Mouse (Mus musculus) intestine, postnatal 0 days (tissue): Measurements from ENCODE around the gene Eed. TPM values are rescaled to one million over a fixed set of nuclear protein-coding genes. Genes with fewer than 3 reads are reported as not detected.
"Not testable (repeated sequence)": the region's sequence is repeated elsewhere in the genome, so short reads cannot be mapped to it uniquely, and the experiment has no call there.

ENCODE experiments used
- ATAC-seq: fragments of 200-750 bp; cut with Nextera tagmentation; 2 replicates; pipeline ENCODE4 v1.8.0; 2017; ENCODE audit warnings: mild to moderate bottlenecking, moderate TSS enrichment, moderate library complexity
- H3K27ac ChIP-seq: fragments of 300-500 bp; sonication (generic); 2 replicates; pipeline ENCODE4 v1.5.1; 2014; ENCODE audit warnings: mild to moderate bottlenecking, low read depth, low read length, moderate library complexity
- H3K27me3 ChIP-seq: fragments of 300-500 bp; sonication (generic); replicated peaks from 2 replicates; pipeline ENCODE4 v1.6.1; 2014; ENCODE audit warnings: low read length, mixed read lengths; ENCODE audit not compliant: control insufficient read depth, insufficient read depth
- H3K36me3 ChIP-seq: fragments of 300-500 bp; sonication (generic); 2 replicates; pipeline ENCODE4 v1.6.1; 2014; ENCODE audit warnings: mild to moderate bottlenecking, moderate library complexity; ENCODE audit not compliant: control insufficient read depth, insufficient read depth
- H3K4me1 ChIP-seq: fragments of 300-500 bp; sonication (generic); replicated peaks from 2 replicates; pipeline ENCODE4 v1.6.1; 2014; ENCODE audit warnings: antibody characterized with exemption, low read length, mixed read lengths; ENCODE audit not compliant: control insufficient read depth, insufficient read depth
- H3K4me2 ChIP-seq: fragments of 300-500 bp; sonication (generic); replicated peaks from 2 replicates; pipeline ENCODE4 v1.6.1; 2014; ENCODE audit warnings: low read depth, mild to moderate bottlenecking, moderate library complexity
- H3K4me3 ChIP-seq: fragments of 300-500 bp; sonication (generic); 2 replicates; pipeline ENCODE4 v1.5.1; 2014; ENCODE audit warnings: low read depth, low read length
- H3K9ac ChIP-seq: fragments of 300-500 bp; sonication (generic); 2 replicates; pipeline ENCODE4 v1.6.1; 2014; ENCODE audit warnings: mild to moderate bottlenecking, low read depth, low read length
- H3K9me3 ChIP-seq: fragments of 300-500 bp; sonication (generic); 2 replicates; pipeline ENCODE4 v1.6.1; 2016; ENCODE audit warnings: mixed run types; ENCODE audit not compliant: control insufficient read depth
- CTCF ChIP-seq: sonication (generic); IDR thresholded peaks from 2 replicates; pipeline ENCODE4 v1.5.1; 2016; ENCODE audit warnings: low read depth, mild to moderate bottlenecking, control low read depth, antibody characterized with exemption, moderate library complexity
- WGBS: fragments of 180-500 bp; shearing (Covaris S2); extraction: QIAGEN DNeasy Blood & Tissue Kit; methylation state at CpG from one replicate; pipeline ENCODE4 v1.1.7; 2014; 5-methylcytosine and 5-hydroxymethylcytosine counted together
- polyA plus RNA-seq: library from polyadenylated mRNA; unstranded; fragments of >200 nt; fragmentation: Nextera tagmentation; extraction: Ambion mirVana; gene quantifications from 2 replicates; pipeline ENCODE4 v1.2.1, GENCODE M21; 2015

Gene Eed
- polyA plus RNA-seq, 1 experiment from 2014 or later = 33.7 TPM

- no peaks in the 10 kb centered on the region for H3K36me3 ChIP-seq
- H3K27ac ChIP-seq = no peak overlapping the region
- H3K4me2 ChIP-seq = no peak overlapping the region
- H3K27me3 ChIP-seq = no peaks in the 10 kb centered on the region
- ATAC-seq = no peak
- no peak for TF ChIP-seq CTCF
- WGBS = 57% methylated on average over 2 of the region's 2 CpGs
- no peak overlapping the region for H3K4me3 ChIP-seq
- H3K9ac ChIP-seq = no peak overlapping the region
- no peaks in the 10 kb centered on the region for H3K4me1 ChIP-seq
- no peaks in the 10 kb centered on the region for H3K9me3 ChIP-seq
These were observed 21.6 kb upstream of the Eed start for GRCm38 (mm10) chr7:90002375-90002774.

DNA sequence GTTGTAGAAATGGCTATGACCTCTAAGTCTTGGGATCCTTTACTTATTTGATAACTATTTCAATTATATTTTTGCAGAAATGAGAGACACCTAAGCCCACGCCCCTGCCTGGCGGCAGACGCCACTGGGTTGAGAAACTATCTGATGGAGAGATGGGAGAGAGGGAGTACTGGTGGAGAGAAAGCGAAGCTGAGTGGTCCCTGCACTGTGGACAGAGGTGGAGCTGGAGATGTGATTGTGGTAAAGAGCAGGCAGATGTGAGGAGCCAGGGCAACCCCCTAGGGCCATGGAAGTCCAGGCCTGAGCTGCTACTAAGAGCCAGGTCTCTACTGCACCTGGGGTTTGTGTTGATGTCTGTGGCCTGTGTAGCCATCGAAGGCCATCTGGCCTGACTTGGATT, 18.7 kb upstream of the Eed start:
- H3K36me3 ChIP-seq = no peaks in the 10 kb centered on the region
- H3K4me1 ChIP-seq = no peaks in the 10 kb centered on the region
- no peaks in the 10 kb centered on the region for H3K27me3 ChIP-seq
- H3K4me3 ChIP-seq = no peak overlapping the region
- 95% methylated on average over 5 of the region's 5 CpGs for WGBS
- H3K4me2 ChIP-seq = no peak overlapping the region
- H3K9ac ChIP-seq = no peak overlapping the region
- no peak overlapping the region for H3K27ac ChIP-seq
- ATAC-seq = no peak
- H3K9me3 ChIP-seq = no peaks in the 10 kb centered on the region
- TF ChIP-seq CTCF = no peak

DNA sequence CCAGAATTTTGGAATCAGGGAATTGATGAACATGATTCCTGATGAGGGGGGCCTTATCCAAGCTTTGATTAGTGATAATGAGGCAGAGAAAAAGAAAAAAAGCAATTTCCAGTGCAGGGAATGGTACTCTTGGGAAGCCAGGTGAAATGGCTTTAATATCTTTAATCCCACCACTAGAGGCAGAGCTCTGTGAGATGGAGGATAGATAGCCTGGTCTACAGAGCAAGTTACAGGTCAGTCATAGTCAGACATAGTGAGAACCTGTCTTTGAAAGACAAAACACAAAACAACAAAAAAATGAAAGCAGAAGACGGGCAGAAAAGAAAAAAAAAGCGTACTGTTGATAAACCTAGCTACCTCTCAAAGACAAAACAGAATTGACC, 17.8 kb upstream of the Eed start:
- Histone ChIP-seq H3K4me1 (no peaks in the 10 kb centered on the region), H3K9me3 (no peaks in the 10 kb centered on the region), H3K4me2 (no peak overlapping the region), H3K9ac (no peak overlapping the region), H3K27ac (no peak overlapping the region), H3K27me3 (no peaks in the 10 kb centered on the region), H3K4me3 (no peak overlapping the region), H3K36me3 (no peaks in the 10 kb centered on the region)
- TF ChIP-seq CTCF = peak; percentile 62
- no peak for ATAC-seq
- WGBS = 94% methylated on average over 2 of the region's 2 CpGs

GRCm38 (mm10) chr7:89998006-89998623, 17.3 kb upstream of the Eed start:
- no peak for ATAC-seq
- Histone ChIP-seq H3K9me3 (no peaks in the 10 kb centered on the region), H3K27ac (no peak overlapping the region), H3K4me2 (0 out of 2 replicates have a peak overlapping the region, but pooled peaks have one; percentile 14), H3K27me3 (no peaks in the 10 kb centered on the region), H3K36me3 (no peaks in the 10 kb centered on the region), H3K4me1 (no peaks in the 10 kb centered on the region), H3K9ac (no peak overlapping the region), H3K4me3 (no peak overlapping the region)
- TF ChIP-seq CTCF = peak; percentile 87
- 22% methylated on average over 10 of the region's 10 CpGs for WGBS

- H3K4me3 ChIP-seq, H3K27me3 ChIP-seq, H3K4me2 ChIP-seq, H3K36me3 ChIP-seq, H3K27ac ChIP-seq, H3K9me3 ChIP-seq, ATAC-seq, H3K4me1 ChIP-seq, H3K9ac ChIP-seq: not testable (repeated sequence)
- 46% methylated on average over 5 of the region's 5 CpGs for WGBS
These were observed 16.7 kb upstream of the Eed start for GRCm38 (mm10) chr7:89997526-89997925.

DNA sequence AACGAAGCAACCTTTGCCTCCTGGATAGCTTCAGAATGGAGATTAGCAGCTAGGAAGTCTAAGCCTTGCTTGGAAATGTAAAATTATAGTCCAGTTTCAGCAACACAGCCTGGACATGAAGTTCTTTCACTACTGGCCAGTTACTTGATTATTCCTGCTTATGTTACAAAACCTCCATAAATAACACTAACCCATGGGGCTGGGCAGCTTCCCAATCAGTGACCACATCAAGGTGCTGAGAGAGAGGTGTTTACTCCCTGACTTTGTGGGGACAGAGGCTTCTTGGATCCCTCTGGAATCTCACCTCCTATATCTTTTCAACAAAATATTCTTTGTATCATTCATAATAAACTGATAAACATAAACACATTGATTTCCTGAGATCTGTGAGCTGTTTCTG, 12.3 kb upstream of the Eed start:
- H3K4me1 ChIP-seq = no peaks in the 10 kb centered on the region
- no peaks in the 10 kb centered on the region for H3K9me3 ChIP-seq
- ATAC-seq = no peak
- no peaks in the 10 kb centered on the region for H3K36me3 ChIP-seq
- H3K9ac ChIP-seq = no peak overlapping the region
- no peaks in the 10 kb centered on the region for H3K27me3 ChIP-seq
- no peak overlapping the region for H3K4me3 ChIP-seq
- no peak for TF ChIP-seq CTCF
- WGBS = 55% methylated on average over 1 of the region's 1 CpGs
- H3K4me2 ChIP-seq = no peak overlapping the region
- no peak overlapping the region for H3K27ac ChIP-seq

- Histone ChIP-seq H3K4me3 (no peak overlapping the region), H3K27ac (no peak overlapping the region), H3K4me2 (no peak overlapping the region), H3K9me3 (no peaks in the 10 kb centered on the region), H3K36me3 (no peaks in the 10 kb centered on the region), H3K27me3 (no peaks in the 10 kb centered on the region), H3K9ac (no peak overlapping the region), H3K4me1 (no peaks in the 10 kb centered on the region)
- ATAC-seq = no peak
- no peak for TF ChIP-seq CTCF
These were observed 3.6 kb upstream of the Eed start for GRCm38 (mm10) chr7:89984421-89984820.
